Mouse (Mus musculus) embryonic fibroblast, embryonic 13.5 days (primary cell): ENCODE measurements at regions not wholly inside any gene's neighbourhood (a gene's known extent, or its start where the extent isn't known, plus 50 kb on each side); places are given as distances from the start of the nearest gene placed in this dataset.

Experiments
- CTCF ChIP-seq: IDR thresholded peaks from 2 replicates; pipeline ENCODE4 v1.5.1; 2011; ENCODE audit warnings: mild to moderate bottlenecking, control low read depth, low read length, moderate library complexity, borderline replicate concordance; ENCODE audit not compliant: insufficient read depth
- POLR2A ChIP-seq: IDR thresholded peaks from 2 replicates; pipeline ENCODE4 v1.6.1; 2011; ENCODE audit warnings: low read depth, mild to moderate bottlenecking, control low read depth, low read length, moderate library complexity

DNA sequence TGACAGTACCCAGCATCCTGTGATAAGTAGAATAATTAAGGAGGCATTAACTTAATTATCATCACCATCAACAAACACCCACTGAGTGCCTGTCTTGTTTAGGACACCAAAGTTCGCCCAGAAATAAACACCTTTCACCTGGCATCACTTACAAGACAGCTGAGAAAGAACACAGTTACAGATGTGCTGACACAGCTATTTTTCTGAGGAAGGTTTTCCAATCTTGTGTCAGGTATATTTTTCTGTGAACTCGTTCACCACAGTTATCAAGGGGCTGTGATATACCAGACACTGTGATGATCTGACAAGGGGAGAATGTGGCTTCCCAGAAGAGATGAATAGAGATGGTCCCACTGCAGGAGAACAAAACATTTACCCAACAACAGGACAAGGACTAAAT, 311.1 kb downstream of the Pik3r1 start:
- TF ChIP-seq POLR2A (no peak), CTCF (no peak)
